Mouse (Mus musculus) liver, embryonic 11.5 days (tissue): ENCODE measurements at regions not wholly inside any gene's neighbourhood (a gene's known extent, or its start where the extent isn't known, plus 50 kb on each side); places are given as distances from the start of the nearest gene placed in this dataset.

Experiments
- ATAC-seq: fragments of 200-750 bp; cut with Nextera tagmentation; replicated peaks from 2 replicates; pipeline ENCODE4 v1.8.0; 2017; ENCODE audit warnings: moderate number of reproducible peaks, mild to moderate bottlenecking, moderate TSS enrichment, moderate library complexity; ENCODE audit not compliant: low FRiP score
- DNase-seq: peaks from one replicate; pipeline ENCODE4 v3.0.0-alpha.2; 2017; ENCODE audit warnings: low spot score
- H3K27ac ChIP-seq: fragments of 300-500 bp; sonication (generic); 2 replicates; pipeline ENCODE4 v1.5.1; 2014; ENCODE audit warnings: mild to moderate bottlenecking, low read depth, low read length, control low read depth
- H3K27me3 ChIP-seq: fragments of 300-500 bp; sonication (generic); replicated peaks from 2 replicates; pipeline ENCODE4 v1.6.1; 2014; ENCODE audit warnings: low read length, mixed read lengths; ENCODE audit not compliant: control insufficient read depth, insufficient read depth
- H3K36me3 ChIP-seq: fragments of 300-500 bp; sonication (generic); 2 replicates; pipeline ENCODE4 v1.6.1; 2014; ENCODE audit warnings: mild to moderate bottlenecking, low read length, moderate library complexity, mixed read lengths; ENCODE audit not compliant: control insufficient read depth, insufficient read depth
- H3K4me1 ChIP-seq: fragments of 300-500 bp; sonication (generic); replicated peaks from 2 replicates; pipeline ENCODE4 v1.6.1; 2014; ENCODE audit warnings: low read length, mixed read lengths; ENCODE audit not compliant: control insufficient read depth, insufficient read depth
- H3K4me2 ChIP-seq: fragments of 300-500 bp; sonication (generic); 2 replicates; pipeline ENCODE4 v1.6.1; 2014; ENCODE audit warnings: mild to moderate bottlenecking, control low read depth, moderate library complexity
- H3K4me3 ChIP-seq: fragments of 300-500 bp; sonication (generic); 2 replicates; pipeline ENCODE4 v1.5.1; 2014; ENCODE audit warnings: low read depth, low read length, control low read depth
- H3K9ac ChIP-seq: fragments of 300-500 bp; sonication (generic); 2 replicates; pipeline ENCODE4 v1.6.1; 2014; ENCODE audit warnings: low read depth, low read length, control low read depth
- H3K9me3 ChIP-seq: fragments of 300-500 bp; sonication (generic); 2 replicates; pipeline ENCODE4 v1.6.1; 2016; ENCODE audit warnings: low read length, inconsistent platforms, mixed read lengths; ENCODE audit not compliant: control insufficient read depth
- WGBS: fragments of 180-500 bp; shearing (Covaris S2); extraction: QIAGEN DNeasy Blood & Tissue Kit; methylation state at CpG from one replicate; pipeline ENCODE4 v1.1.7; 2014; 5-methylcytosine and 5-hydroxymethylcytosine counted together

DNA sequence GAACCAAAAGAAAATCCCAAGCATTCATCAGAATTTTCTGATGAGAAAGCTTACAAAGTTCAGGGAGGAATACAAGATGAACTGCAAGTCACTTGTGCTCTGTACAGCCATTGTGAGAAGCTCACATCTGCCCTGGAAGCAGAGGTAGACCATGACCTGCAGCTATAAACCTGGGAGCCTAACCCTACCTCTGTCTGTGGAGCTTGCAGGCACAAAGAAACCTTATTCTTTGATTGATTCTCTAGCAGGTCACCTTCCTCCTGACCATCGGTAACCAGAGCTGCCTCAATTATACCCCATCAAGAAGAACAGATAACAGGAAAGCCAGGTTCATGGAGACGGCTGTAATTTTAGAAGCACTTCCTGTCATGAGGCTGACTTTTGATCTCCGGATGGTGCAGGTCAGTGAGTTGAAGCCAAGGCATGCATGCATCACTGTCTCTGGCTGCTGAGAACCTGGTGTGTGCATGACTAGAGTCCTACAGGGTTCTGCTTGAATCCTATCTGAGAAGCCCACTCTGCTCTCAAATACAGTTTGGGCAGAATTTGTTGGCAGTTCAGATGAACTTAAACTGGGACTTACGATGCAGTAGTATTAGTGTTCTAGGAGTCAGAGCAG is 369.8 kb downstream of the Sox11 start:
- Histone ChIP-seq H3K9me3 (no peaks in the 10 kb centered on the region), H3K4me3 (no peak overlapping the region), H3K27me3 (no peaks in the 10 kb centered on the region), H3K27ac (no peak overlapping the region), H3K4me1 (no peaks in the 10 kb centered on the region), H3K9ac (no peak overlapping the region), H3K36me3 (no peaks in the 10 kb centered on the region), H3K4me2 (no peak overlapping the region)
- DNase-seq (no peak), ATAC-seq (no peak)
- WGBS: 53% methylated on average over 4 of the region's 4 CpGs

GRCm38 (mm10) chr12:26967018-26967737 is 375.2 kb downstream of the Sox11 start:
- Histone ChIP-seq H3K27ac (no peak overlapping the region), H3K9me3 (no peaks in the 10 kb centered on the region), H3K4me2 (no peak overlapping the region), H3K36me3 (no peaks in the 10 kb centered on the region), H3K9ac (no peak overlapping the region), H3K4me3 (no peak overlapping the region), H3K4me1 (no peaks in the 10 kb centered on the region), H3K27me3 (no peaks in the 10 kb centered on the region)
- no peak for ATAC-seq
- 63% methylated on average over 16 of the region's 16 CpGs for WGBS
- no peak for DNase-seq

DNA sequence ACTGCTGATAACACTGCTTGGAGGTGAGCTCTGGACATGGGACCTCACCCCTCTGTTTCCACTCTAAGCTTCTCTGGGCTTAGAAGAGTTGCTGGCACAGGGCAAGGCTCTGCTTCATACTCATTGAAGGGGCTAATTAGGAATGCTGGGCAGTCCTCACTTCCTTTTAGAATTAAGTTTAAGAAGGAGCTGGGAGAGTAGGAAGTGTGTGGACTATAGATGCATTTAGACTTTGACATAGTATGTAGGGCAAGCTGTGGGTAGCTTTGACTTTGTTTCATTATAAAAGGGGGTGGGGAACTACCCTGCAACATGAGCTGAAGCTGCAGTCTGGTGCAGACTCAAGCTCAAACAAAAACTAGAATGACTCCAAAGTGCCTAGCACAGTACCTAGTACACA is 378.5 kb downstream of the Sox11 start:
- DNase-seq (no peak), ATAC-seq (no peak)
- Histone ChIP-seq H3K9ac (no peak overlapping the region), H3K9me3 (no peaks in the 10 kb centered on the region), H3K27me3 (no peaks in the 10 kb centered on the region), H3K27ac (no peak overlapping the region), H3K36me3 (no peaks in the 10 kb centered on the region), H3K4me1 (no peaks in the 10 kb centered on the region), H3K4me3 (no peak overlapping the region), H3K4me2 (no peak overlapping the region)

- no peak for ATAC-seq
Measured at GRCm38 (mm10) chr12:26939831-26940230, 402.5 kb downstream of the Sox11 start.

DNA sequence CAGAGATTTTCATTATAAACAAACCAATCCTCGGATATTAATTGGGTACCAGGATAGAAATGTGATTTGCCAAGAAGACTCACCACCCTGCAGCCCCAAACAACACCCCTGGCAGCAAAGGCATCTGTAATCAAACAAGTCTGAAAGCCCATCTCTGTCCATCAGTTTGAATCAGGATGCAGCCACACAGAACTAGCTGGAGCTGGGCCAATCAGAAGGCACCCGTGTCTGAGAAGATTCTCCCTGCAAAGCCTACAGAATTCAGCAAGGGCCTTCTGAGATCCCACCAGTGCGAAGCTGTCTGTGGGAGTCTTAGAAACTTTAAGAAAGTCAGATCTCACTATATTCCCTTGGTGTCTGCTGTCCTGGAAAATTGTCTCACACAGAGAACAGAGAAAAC is 404.5 kb downstream of the Sox11 start:
- Histone ChIP-seq H3K4me3 (no peak overlapping the region), H3K27me3 (no peaks in the 10 kb centered on the region), H3K27ac (no peak overlapping the region), H3K4me1 (no peaks in the 10 kb centered on the region), H3K36me3 (no peaks in the 10 kb centered on the region), H3K4me2 (no peak overlapping the region), H3K9ac (no peak overlapping the region), H3K9me3 (no peaks in the 10 kb centered on the region)
- ATAC-seq (no peak), DNase-seq (no peak)
- 74% methylated on average over 3 of the region's 3 CpGs for WGBS

More at GRCm38 (mm10) chr12:26939831-26940230, 402.5 kb downstream of the Sox11 start:
- H3K4me3 ChIP-seq: no peak overlapping the region
- no peaks in the 10 kb centered on the region for H3K9me3 ChIP-seq
- H3K4me1 ChIP-seq: no peaks in the 10 kb centered on the region
- H3K36me3 ChIP-seq: no peaks in the 10 kb centered on the region
- no peaks in the 10 kb centered on the region for H3K27me3 ChIP-seq
- H3K9ac ChIP-seq: no peak overlapping the region
- H3K27ac ChIP-seq: no peak overlapping the region
- WGBS: 59% methylated on average over 2 of the region's 2 CpGs
- no peak for DNase-seq
- no peak overlapping the region for H3K4me2 ChIP-seq

DNA sequence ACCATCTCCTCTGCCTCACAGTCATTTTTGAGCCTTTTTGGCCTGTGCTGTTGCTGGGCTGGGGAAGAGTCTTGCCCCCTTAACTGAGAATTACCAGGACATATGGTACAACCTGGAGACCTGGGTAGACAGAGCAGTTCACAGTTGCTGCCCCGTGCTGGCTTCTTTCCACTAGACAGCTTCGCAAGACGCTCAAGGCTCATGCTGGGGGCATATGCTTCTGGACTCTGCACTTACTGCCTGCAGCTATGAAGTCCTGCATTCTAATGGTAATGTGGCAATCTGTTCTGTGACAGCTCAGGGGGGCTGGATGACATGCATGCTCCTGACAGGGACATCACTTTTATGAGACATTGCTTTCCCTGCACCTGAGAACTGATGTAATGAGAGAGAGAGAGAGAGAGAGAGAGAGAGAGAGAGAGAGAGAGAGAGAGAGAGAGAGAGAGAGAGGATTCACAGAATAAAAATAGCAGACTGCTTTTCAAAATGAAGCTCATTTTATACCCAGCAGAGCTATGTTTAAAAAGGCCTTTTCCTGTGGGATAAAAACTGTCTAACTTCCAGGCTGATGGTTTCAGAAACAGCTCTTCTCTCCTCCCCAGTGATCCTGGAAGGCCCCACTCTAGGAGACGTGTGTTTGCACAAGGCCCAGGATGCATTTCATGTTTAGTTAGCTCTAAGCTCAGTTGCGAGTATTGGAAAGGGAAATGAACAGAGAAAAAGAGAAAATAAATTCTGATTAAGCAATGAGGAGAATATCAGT is 405.5 kb downstream of the Sox11 start:
- no peak overlapping the region for H3K4me2 ChIP-seq
- DNase-seq (no peak), ATAC-seq (no peak)
- H3K27me3 ChIP-seq: no peaks in the 10 kb centered on the region
- no peaks in the 10 kb centered on the region for H3K4me1 ChIP-seq
- no peak overlapping the region for H3K9ac ChIP-seq
- H3K27ac ChIP-seq: no peak overlapping the region
- H3K9me3 ChIP-seq: no peaks in the 10 kb centered on the region
- H3K36me3 ChIP-seq: no peaks in the 10 kb centered on the region
- no peak overlapping the region for H3K4me3 ChIP-seq
- WGBS: 73% methylated on average over 5 of the region's 5 CpGs

DNA sequence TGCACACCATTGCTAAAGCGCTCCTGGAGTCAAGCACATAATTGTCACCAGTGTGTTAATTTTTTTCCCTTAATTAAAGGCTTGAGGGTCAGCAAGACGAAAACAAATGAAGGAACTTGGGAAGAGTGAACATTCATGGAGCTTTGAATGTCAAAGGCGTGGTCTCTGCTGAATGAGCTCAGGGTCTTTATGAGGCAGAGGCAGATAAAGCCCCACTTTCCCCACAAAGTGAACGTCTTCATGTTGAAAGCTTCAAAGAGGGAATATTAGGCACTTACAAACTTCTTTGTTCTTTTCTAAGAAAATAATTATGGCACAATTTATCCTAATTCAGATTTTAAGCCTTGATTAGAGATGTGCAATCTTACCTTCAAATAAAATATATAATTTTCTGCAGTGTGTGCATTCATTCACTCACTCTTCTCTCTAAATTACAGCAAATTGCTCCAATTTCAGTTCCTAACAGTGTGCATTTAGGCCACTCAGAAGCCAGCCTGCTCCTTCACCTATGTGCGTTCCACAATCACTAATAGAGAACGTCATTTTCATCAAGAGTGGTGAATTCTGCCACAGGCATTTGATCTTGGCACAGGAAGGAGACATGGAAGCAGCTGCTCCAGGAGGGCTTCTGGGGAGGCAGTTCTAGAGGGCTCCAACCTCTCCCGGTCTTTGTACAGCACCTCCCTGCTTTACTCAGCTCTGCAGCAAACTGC is 412.1 kb downstream of the Sox11 start:
- 75% methylated on average over 7 of the region's 7 CpGs for WGBS
- Histone ChIP-seq H3K9ac (no peak overlapping the region), H3K4me2 (no peak overlapping the region), H3K36me3 (no peaks in the 10 kb centered on the region), H3K27me3 (no peaks in the 10 kb centered on the region), H3K27ac (no peak overlapping the region), H3K4me3 (no peak overlapping the region), H3K4me1 (no peaks in the 10 kb centered on the region), H3K9me3 (no peaks in the 10 kb centered on the region)
- DNase-seq (no peak), ATAC-seq (no peak)

DNA sequence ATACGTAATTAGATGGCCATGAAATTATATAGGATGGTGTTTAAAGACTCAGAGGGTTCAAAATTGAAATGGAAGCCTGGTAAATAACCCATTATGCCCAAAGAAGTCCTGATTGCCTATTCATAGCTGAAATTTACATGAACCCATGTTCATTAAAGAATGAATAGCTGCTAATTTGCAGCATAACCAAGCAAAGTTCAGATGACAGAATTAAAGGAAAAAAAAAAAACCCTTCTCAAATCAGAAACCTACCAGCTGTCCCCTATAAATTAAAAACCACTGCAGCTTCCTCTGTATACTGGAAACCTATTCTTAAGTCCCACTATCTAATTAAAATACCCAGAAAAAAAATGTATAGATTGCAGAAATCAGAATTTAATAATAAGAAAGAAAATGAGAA is 436.2 kb downstream of the Sox11 start:
- H3K4me3 ChIP-seq: no peak overlapping the region
- no peaks in the 10 kb centered on the region for H3K27me3 ChIP-seq
- no peak overlapping the region for H3K9ac ChIP-seq
- no peak overlapping the region for H3K27ac ChIP-seq
- ATAC-seq (no peak), DNase-seq (no peak)
- 83% methylated on average over 1 of the region's 1 CpGs for WGBS
- no peaks in the 10 kb centered on the region for H3K36me3 ChIP-seq
- no peaks in the 10 kb centered on the region for H3K4me1 ChIP-seq
- no peak overlapping the region for H3K4me2 ChIP-seq
- no peaks in the 10 kb centered on the region for H3K9me3 ChIP-seq
